Mouse (Mus musculus) right cerebral cortex, postnatal 4 days (tissue): ENCODE data around the gene 1700029H14Rik.

Experiments used
- DNase-seq: peaks from one replicate; pipeline ENCODE4 v3.0.0-alpha.2; 2022

Gene 1700029H14Rik

DNA sequence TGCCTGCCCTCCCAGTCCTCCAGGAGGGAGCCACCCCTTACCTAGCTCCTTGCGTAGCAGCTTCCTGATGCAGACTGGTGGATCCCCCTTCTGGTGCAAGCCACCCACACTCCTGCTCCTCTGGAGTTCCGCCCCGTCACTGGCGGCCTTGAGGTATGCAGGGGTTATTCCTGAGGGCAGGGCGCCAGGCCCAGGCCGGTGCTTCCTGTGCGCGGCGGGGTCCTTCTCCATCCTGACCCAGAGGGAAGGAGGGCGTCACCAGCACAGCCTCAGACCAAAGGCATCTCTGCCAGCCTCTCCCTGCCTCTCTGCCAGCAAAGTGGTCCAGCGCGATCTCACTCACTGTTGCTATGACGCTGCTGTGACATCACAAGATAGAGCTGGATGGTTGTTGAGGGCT lies at the start of gene 1700029H14Rik:
Gene 1700029H14Rik, minus strand, starts transcription at position 344 of the 400 bp plus-strand sequence.
- no peak for DNase-seq

DNA sequence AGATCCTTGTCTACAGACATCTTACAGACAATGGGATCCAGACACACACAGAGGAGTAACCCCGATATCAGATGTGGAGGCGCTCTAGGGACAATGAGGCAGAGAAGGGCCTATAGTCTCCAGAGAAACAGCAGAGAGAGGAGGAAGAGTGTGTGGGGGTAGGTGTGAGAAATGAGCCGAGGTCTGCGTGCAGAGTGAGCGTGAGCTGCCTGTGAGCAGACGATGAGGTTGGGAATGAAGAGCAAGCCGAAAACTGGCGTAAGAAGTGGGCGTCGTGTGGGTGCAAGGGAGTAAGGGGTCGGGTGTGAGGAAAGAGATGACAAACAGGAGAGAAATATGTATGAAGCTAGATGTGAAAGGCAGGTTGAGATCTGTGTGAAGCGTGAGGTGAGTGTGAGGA lies 49.4 kb upstream of the 1700029H14Rik start:
- no peak for DNase-seq

DNA sequence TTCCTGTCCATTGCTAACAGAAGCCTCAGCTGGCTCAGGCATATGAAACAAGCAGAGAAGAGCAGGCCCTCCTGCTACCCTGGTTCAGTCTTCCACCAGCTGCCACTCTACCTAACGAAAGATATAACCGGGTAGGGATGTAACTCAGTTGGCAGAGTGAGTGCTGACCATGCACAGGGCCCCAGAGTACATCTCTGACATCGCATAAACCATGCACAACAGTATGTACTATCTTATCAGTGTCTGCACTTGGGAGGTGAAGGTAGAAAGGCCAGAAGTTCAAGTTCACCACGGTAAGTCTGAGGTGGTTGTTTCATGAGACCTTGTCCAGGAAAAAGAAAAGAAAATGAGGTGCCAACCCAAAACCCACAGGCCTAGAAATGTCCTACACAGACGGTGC lies 47.7 kb upstream of the 1700029H14Rik start:
- DNase-seq = no peak

DNA sequence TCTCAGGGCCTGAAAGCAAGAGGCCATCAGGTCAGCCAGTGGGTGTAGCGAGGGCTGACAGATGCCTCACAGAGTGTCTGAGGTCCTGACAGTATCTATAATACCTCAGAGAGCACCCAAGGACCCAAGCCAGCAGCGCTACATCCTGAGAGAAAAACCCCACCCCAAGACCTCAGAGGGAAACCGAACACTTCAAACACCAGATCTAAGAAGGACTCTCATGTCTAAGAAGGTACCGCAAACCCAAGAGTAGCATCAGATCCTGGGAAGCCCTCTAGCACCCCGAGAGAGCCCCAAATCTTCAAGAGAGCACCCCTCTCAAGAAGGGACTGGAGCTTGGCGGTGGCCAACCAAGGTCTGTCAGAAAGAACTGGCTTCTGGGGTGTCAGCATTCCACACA lies 46.7 kb upstream of the 1700029H14Rik start:
- no peak for DNase-seq

DNA sequence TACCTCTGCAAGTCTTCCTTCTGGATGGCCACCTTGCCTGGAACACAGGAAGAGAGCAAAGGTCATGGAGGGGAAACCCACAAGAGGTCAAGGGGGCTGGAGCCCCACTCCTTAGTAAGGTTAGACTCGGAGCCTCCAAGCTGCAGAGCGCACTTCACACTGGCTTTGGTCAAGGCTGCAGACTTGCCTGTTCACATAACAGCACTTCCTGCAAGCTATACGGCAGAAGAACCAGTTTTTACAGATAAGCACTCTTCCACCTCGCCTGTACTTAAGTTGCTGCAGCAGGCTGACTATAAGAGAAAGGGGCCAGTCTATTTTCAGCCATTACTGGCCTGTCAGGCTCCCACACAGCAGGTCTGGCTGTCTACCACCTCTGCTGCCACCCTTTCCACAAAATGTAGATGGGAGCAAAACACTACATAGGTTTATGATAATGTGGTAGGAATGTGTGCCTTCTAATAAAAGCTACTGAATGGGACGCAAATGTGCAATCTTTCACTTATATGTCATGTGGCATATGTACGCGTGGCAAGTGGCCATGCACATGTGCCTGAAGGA lies 43.7 kb upstream of the 1700029H14Rik start:
- DNase-seq = no peak

DNA sequence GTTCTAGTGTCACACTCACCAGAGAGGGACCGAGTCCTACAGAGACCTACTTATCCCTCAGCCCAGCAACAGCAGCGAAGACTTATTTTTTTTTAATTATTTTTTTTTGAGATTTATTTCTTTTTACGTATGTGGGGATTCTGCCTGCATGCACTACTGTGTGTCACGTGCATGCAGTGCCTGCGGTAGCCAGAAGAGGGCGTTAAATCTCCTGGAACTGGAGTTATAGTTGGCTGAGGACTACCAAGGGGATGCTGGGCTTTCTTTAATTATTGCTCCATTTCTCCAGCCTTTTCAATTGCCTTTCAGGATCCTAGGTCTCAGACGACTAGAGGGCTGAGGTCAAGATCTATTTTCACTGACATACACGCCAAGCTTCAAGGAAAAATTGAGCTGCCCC lies 40.4 kb upstream of the 1700029H14Rik start:
- peak; percentile 68 for DNase-seq

DNA sequence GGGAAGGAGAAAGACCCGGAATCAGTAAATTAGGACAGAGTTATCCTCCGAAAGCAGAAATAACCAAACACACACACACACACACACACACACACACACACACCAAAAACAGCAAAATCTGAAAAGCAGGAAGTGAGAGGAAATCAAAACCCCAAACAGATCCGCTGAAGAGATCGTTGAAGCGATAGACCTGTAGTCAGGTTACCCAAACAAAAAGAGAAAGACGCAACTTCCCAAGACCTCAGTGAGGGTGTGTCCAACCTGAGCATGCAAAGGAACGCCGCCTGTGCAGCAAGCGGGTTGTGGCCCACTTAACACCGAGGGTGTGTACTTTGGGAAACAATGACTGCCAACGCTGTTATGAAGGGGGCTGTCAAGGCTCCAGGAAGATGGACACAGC lies 38.9 kb upstream of the 1700029H14Rik start:
- no peak for DNase-seq

DNA sequence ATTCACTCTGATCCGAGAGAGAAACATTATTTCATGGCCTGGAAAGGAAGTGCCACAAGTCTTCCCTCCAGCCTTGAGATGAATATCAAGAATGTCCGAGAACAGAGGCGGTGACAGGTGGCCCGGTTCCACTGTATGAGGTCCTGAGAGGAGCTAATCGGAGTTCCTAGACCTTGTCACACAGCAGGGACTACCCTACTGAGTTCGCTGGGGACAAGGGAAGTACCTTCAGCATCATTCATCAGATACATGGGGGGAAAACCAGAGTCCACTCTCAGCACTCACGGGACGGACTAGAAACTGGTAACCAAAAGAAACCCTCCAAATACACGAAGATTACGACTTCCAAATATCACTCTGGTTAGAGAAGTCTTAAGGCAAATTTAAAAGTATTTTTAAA lies 38.5 kb upstream of the 1700029H14Rik start:
- no peak for DNase-seq

DNA sequence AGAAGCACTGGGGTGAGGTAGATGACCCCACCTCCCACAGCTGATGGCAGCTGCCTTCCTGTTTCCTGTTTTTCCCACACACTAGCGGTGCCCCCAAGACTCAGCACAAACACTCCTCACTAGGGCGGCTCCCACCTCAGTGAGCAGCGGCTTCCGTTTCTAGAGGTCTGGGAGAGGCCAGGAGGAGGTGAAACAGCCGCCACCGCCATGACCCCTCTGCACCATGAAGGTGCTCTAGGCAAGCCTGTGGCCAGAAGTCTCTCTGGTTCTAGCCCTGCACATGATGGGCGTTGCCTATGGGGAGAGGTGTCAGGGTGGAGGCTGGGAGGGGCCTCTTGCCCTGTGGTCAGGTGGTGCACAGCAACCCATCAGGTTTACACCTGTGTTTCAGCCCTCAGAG lies 37.9 kb upstream of the 1700029H14Rik start:
- DNase-seq = no peak

DNA sequence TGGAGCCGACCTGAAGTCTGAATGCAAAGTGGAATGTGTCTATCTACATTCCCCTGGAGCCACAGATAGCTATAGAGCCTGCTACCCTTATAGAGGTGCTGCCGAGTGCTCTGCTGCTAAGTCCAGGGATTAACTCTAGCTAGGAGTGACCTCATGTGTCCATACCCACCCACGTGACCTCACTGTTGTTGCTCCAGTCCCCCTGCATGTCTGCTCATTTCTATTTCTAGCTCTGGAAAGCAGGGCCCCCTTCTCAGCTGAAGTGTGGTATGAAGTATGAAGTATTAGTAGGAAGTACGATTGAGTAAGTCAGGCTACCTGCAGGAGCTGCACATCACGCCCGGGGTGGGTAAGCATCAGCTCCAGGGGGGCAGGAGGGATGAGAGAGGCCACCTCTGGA lies 35.5 kb upstream of the 1700029H14Rik start:
- DNase-seq = no peak

DNA sequence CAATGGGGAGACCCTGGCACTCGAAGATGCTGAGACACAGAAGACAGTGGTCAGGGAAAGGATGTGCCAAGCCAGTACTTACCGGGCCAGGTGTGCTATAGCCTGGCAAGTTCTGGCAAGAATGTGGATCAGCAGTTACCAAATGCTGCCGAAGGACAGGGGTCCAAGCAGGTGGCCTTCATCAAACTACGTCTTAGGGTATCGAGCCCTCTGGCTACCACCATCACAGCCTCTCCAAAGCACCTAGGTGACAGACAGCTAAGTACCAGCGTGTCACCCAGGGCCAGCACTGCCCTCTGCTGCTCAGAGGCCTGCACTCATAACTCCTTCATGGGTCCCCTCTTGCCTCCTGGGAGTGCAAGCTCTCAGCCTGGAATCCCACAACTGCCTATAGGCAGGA lies 33.6 kb upstream of the 1700029H14Rik start:
- no peak for DNase-seq

DNA sequence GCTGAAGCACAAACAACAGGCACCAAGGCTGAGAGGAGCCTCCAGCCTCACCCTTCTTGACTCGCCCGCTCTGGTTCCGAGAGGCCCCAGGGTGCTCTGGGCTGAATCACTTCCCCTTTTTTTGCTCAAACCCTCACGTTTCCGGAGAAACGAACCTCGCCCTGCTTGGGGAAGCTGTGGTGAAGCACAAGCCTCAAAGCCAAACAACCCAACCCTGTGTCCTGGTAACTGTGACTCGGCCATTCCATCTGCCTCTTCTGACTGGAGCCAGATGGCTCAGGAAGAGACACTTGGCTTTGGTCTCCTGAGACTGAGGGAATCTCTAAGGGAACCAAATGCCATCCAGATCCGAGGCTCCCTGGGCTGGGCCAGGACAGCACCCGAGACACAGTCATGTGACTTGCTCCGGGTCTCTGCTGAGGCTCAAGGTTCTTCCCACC lies 32.6 kb upstream of the 1700029H14Rik start:
- no peak for DNase-seq

DNA sequence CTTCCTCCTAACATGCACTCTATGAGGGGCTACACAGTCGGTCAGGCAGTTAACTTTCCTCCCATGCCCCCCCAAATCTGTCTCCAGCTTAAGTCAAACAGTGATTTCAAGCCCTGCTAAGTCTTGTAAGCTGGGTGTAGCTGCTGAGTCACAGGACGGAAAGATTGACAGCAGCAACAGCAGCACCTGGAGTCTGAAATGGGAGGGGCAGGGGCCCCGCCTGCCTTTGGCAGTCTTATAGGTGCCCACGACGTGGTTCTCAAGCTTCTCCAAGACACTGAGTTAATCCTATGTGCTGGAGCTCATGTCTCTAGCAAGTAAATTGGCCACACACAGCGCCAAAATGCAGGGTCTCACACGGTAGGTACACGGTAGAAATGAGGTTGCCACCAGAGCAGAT lies 31.1 kb upstream of the 1700029H14Rik start:
- no peak for DNase-seq

DNA sequence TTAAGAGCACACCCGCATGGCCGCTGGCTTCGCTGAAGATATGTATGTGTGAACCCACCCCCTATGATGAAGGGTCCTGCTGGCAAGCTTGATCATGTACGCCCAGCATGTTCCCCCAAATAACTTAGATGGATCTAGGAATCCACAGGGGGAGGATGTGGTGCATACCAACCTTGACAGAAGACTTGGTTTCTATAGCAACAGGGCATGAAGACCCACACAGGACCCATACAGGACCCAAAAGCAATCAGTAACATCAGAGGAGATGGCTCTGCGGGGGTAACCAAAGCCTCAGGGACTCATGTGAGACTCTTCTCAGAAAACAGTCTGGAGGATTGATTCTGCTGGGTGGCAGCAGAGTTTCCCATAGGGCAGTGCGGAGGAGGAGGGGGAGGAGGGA lies 29.0 kb upstream of the 1700029H14Rik start:
- no peak for DNase-seq

DNA sequence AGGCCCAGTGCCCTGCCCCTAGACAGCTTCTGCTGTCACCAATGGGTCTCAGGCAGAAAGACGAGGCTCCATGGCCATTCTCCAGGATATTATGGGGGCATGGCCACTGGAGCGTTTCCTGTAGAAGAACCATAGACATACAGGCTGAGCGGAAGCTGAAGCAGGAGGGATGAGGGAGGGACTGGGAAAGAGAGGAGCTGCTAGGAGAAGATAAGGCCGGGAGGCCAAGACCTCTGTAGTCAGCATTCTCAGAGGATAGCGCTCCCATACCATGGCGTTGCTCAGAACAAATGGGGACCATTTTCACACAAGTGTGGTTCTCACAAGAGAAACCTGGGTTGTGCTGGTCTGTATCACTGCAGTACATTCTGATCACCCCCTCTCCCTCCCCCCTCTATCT lies 26.8 kb upstream of the 1700029H14Rik start:
- DNase-seq = no peak

DNA sequence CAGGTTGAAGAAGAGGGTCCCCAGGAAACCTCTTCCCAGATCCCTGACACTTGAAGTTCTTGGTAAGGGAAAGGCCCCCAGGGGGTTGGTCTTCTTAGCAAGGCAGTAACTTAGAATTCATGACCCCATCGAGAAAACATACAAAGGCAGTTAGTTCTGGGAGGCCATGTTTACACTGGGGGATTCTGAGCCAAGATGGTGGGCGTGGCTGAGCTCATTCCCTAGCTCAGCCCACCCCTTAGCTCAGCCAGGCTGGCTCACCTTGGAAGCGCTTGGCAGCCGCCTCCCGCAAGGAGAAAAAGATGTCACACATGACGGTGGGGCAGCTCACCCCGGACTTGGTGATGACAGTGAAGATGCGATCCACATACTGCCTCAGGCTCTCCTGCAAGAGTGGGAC lies 22.4 kb upstream of the 1700029H14Rik start:
- DNase-seq = no peak

DNA sequence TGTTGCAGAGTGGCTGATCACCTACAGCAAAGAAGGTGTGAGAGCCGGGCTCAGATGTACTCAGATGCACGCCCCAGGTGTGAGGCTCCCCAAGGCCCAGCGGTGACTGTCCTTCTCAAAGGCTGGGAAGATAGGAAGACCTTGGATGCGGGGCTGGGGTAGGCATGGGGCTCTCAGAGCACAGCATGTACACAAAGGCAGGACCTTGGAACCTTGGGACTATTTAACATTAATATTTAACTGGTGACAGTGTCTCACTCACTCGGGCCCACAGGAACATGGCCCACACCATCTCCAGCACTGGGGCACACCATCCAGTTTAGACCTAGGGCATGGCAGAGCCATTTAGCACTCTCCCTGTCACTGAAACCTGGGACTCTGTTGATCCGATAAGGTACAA lies 15.6 kb upstream of the 1700029H14Rik start:
- no peak for DNase-seq

DNA sequence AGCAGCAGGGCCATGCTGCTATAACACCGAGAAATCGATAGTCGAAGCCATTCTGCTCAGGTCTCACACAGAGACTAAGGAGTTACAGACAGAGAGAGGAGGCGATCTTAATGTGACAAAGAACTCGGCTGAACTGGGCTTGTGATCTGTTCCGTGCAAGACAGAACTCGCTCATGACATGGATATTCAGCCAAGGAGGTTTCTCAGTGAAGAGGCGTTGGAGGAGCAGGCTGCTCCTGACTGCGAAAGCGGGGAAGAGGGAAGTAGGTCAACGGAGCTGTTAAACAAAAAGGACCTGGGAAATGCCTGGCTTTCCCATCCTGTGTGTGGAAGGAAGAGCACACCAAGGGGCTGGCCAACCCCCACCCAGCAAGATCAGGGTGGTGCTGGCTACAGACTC lies 9.7 kb upstream of the 1700029H14Rik start:
- no peak for DNase-seq

DNA sequence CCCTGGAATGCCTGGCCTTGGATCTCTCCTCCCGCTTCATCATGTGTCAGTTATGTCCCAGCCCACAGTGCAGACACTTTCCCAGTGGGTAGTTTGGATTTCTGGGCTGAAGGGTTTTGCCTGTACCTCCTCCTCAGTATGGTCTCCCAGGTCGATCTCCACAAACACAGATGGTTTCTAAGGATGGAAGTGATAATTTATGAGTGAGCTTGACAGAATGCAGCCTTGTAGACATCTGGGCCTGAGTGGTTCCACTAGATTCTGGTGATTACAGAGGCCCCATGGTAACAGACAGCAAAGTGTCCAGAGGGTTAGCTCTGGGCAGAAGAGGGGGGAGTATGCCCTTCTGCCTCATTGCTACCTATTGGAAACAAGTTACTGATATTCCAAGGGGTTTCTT lies 4.7 kb downstream of the 1700029H14Rik start:
- no peak for DNase-seq

DNA sequence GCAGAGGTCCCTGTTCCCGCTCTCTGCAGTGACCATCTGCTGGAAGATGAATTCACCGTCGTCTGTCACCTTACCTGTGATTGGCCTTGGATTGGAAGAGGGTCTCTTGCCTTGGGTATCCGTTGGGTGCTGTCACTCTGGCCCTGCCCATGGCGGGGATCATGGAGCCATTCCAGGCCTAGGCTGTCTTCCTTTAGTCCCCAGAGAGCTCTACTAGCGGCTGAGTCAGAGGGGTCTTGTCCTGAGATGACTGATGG lies 10.8 kb downstream of the 1700029H14Rik start:
- DNase-seq = no peak

DNA sequence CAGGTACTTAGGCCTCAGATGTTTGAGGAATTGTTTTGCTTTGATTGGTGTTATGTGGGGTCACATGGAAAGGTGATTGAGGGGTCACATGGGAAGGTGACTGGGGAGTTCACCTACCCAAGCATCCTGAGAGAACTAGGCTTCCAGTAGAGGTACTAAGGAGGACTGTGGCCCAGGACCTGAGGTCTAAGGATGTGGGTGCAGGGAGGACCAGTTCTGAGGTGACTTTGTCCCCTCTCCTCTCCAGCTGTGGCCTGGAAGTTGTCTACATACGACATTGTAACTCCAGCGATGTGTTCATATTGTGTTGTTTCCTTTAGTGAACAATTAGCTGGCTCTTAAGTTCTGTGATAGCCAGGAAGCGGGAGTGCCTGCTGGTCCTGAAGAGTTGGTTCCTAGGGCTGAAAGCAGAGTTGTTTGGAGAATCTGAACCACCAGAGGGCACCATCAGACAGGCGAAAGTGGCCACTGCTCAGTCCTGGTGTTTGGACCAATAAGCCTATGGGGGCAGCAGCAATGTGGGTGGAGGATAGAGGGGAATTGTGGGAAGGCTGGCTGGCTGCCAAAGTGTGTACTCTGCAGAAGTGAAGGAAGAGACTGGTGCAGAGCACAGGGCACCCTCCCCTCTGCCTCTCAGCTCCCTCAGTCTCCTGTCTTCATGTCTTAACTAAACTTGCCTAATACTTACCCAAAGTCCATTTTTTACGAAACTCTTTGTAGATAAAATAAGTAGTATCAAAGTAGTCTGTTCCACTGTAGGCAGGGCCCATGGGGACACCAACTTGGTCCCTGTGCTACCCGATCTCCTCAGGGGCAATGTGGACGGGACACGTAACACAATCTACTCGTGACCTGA lies 11.3 kb downstream of the 1700029H14Rik start:
- DNase-seq = peak; percentile 94

DNA sequence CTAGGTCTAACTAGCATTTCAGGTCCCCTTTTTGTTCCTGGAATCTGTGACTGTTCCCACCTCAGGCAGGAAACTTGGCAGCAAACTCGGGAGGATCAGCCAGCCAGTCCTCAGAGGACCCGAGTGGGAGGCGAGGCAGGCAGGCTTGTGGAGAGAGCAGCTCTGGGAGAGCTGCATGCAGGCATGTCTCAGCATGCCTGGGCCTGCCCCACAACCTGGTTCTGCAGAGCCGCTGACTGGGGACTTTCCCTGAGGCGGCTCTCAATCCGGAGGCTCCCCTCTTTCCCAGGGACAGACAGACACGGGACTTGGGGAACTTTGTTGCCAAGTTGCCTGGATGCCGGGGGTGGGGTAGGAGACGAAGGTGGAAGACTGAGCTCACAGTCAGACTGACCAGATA lies 13.4 kb downstream of the 1700029H14Rik start:
- no peak for DNase-seq

DNA sequence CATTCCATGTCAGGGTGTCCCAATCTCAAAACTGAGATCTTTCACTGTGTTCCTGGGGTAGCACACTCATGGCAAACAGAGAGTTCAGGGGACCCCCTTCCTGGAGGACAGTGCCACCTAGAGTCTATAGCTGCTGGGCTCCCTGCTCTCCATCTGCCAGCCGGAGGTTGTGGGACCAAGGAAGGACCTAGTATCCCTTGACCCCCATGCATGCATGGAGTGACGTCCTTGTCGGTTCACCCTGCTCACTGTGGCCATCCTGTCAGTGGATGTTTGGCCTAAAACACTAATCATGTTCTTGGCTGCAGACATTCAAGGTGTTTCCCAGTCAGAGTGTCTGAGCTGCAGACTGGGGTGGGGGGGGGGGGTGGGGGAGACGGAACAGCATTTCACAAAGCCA lies 14.0 kb downstream of the 1700029H14Rik start:
- no peak for DNase-seq

DNA sequence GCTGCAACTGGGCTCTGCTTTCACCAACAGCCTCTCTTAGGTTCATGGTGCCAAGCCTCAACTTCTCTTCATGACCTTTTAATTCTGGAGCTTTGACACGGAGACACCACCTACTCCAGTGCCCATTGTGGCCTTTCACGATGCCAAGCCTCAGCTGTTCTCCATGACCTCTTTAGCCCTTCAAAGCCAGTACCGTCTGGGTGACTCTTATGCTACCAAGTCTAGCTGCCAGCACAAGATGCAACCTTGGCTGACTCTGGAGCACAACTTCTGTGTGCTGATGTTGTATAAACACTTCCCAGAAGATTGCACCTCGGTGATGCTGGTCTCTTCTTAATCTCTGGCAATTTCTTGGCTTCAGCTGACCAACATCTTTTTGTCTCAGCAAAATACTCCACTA lies 15.8 kb downstream of the 1700029H14Rik start:
- DNase-seq = no peak

DNA sequence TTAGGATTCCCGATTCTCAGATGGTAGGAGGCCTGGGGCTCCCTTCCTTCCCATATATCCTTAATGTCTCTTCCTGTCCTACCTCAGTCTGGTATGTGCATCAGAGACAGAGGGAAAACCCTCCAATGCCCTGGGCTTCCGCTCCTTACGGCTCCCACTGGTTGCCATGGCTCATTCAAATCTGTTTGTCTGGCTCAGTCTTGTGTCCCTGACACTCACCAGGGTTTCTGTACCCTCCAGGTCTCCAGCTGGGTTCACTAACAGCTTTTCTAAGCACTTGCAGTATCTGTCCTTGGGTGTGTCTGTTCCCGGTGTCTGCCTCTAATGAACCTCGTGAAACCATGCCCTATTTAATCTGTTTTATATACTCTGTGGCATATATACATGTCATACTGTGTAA lies 20.7 kb downstream of the 1700029H14Rik start:
- DNase-seq = no peak
